Mouse (Mus musculus): ENCODE data around the gene Fam171a1. TPM values are rescaled to one million over a fixed set of nuclear protein-coding genes. Genes with fewer than 3 reads are reported as not detected.
A peak's percentile ranks its signal among the peaks of the same experiment; 100 is the strongest.

Gene Fam171a1
- polyA plus RNA-seq, 1 experiment, result 13.5 TPM

DNA sequence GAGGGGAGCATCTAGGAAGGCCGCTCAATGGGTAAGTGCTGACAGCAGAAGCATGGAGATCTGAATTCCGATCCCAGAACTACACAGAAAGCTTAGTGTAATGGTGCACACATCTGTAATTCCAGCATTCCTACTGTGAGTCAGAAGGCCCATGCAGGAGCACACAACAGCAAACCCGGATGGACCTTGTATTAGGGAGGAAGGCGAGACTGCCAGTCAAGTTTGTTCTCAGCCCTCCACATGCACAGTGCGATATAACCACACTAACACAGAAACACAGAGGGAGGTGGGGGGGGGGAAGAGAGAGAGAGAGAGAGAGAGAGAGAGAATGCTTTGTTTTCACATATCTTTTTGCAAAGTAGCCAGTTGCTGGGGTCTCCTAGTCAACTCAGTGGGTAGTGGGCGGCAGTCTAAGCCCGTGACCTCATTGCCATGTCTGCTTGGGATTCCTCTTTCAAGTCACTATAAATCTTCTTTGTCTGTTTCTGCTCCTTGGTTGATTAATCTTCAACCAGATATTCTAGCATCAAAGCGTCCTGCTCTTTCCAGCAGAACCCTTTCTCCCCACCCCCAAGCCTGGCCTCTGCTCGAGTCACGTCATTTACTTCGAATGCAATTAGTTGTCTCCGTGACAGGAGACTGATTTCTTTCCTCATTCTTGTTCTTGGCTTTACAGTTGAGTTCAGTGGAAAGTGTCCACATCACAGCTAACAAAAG lies 20.7 kb downstream of the Fam171a1 start:
- Histone ChIP-seq H3ac (ENCODE audit: control insufficient read depth, insufficient read length) (no peak overlapping the region), H3K4me2 (ENCODE audit: low read depth) (no peak overlapping the region), H3K79me2 (ENCODE audit: control insufficient read depth, insufficient read depth) (peaks cover 51% of the 10 kb centered on the region), H3K4me3 (no peak overlapping the region), H3K27me3 (ENCODE audit: control insufficient read depth, insufficient read depth, insufficient read length) (no peaks in the 10 kb centered on the region), H3K36me3 (ENCODE audit: control insufficient read depth, insufficient read depth) (no peaks in the 10 kb centered on the region)
- TF ChIP-seq REST (IDR thresholded peaks at IDR 0.05; ENCODE audit: insufficient read depth, insufficient read length) (no peak), MYOG (IDR thresholded peaks at IDR 0.05; ENCODE audit: control insufficient read depth in 1 of 3, insufficient read depth in 1 of 3, insufficient read length in 2 of 3, low read depth in 2 of 3) (no peak), MYOD1 (IDR thresholded peaks at IDR 0.05; ENCODE audit: control insufficient read depth in 1 of 3, insufficient read length in 2 of 3, low read depth in 2 of 3) (no peak), TCF12 (IDR thresholded peaks at IDR 0.05; ENCODE audit: insufficient read depth, poor library complexity, severe bottlenecking) (no peak), SRF (IDR thresholded peaks at IDR 0.05; ENCODE audit: control insufficient read depth, insufficient read length, low read depth) (no peak), MAX (IDR thresholded peaks at IDR 0.05; ENCODE audit: low read depth) (no peak), E2F4 (IDR thresholded peaks at IDR 0.05; ENCODE audit: insufficient read depth) (no peak), TCF3 (IDR thresholded peaks at IDR 0.05; ENCODE audit: insufficient read length, low read depth) (no peak), POLR2AphosphoS2 (IDR thresholded peaks at IDR 0.05; ENCODE audit: insufficient read length, low read depth) (no peak), CEBPB (IDR thresholded peaks at IDR 0.05; ENCODE audit: insufficient read depth, poor library complexity, severe bottlenecking) (no peak), POLR2A (IDR thresholded peaks at IDR 0.05; ENCODE audit: insufficient read length, low read depth) (no peak), USF1 (IDR thresholded peaks at IDR 0.05; ENCODE audit: low read depth) (no peak)

DNA sequence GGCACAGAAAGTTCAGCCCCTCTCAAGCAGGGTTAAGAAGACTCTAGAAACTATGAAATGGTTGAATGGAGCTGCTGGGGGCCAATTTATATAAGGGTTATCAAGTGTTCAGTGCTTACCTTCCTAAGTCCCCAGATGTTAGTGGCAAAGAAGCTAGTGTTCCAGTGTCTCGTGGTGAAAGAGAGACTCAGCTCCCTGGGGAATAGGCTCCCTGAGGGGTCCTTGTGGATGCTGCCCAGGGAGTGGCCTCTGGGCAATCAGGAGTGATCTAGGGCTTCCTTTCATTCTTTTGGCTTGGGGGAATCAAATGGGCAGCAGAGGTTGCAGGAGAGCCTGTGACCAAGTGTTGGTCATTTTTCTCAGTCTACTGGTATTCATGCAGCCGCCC lies 21.3 kb downstream of the Fam171a1 start:
- Histone ChIP-seq H3K36me3 (ENCODE audit: control insufficient read depth, insufficient read depth) (no peaks in the 10 kb centered on the region), H3ac (ENCODE audit: control insufficient read depth, insufficient read length) (no peak overlapping the region), H3K79me2 (ENCODE audit: control insufficient read depth, insufficient read depth) (peaks cover 47% of the 10 kb centered on the region), H3K4me2 (ENCODE audit: low read depth) (no peak overlapping the region), H3K27me3 (ENCODE audit: control insufficient read depth, insufficient read depth, insufficient read length) (no peaks in the 10 kb centered on the region), H3K4me3 (no peak overlapping the region)
- TF ChIP-seq USF1 (IDR thresholded peaks at IDR 0.05; ENCODE audit: low read depth) (no peak), SRF (IDR thresholded peaks at IDR 0.05; ENCODE audit: control insufficient read depth, insufficient read length, low read depth) (no peak), TCF3 (IDR thresholded peaks at IDR 0.05; ENCODE audit: insufficient read length, low read depth) (no peak), POLR2A (IDR thresholded peaks at IDR 0.05; ENCODE audit: insufficient read length, low read depth) (no peak), REST (IDR thresholded peaks at IDR 0.05; ENCODE audit: insufficient read depth, insufficient read length) (no peak), POLR2AphosphoS2 (IDR thresholded peaks at IDR 0.05; ENCODE audit: insufficient read length, low read depth) (no peak), E2F4 (IDR thresholded peaks at IDR 0.05; ENCODE audit: insufficient read depth) (no peak), MAX (IDR thresholded peaks at IDR 0.05; ENCODE audit: low read depth) (no peak), MYOG (IDR thresholded peaks at IDR 0.05; ENCODE audit: control insufficient read depth in 1 of 3, insufficient read depth in 1 of 3, insufficient read length in 2 of 3, low read depth in 2 of 3) (no peak), TCF12 (IDR thresholded peaks at IDR 0.05; ENCODE audit: insufficient read depth, poor library complexity, severe bottlenecking) (no peak), CEBPB (IDR thresholded peaks at IDR 0.05; ENCODE audit: insufficient read depth, poor library complexity, severe bottlenecking) (no peak)

DNA sequence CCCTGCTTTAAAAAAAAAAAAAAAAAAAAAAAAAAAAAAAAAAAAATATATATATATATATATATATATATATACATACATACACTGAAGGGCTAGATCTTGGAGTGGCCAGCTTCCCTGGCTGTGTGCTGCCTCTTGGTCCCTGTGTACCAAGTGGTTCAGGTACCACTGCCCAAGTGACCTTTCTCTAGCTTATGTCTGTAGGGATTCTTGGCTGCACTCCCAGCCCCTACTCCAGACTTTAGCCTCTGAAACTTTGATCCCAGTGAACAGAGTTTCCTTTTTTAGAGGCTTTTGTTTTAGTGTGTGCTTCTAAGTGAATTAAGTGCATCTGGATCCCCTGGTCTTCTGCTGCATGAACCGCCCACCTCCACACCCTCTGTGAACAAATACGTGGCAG lies 24.3 kb downstream of the Fam171a1 start:
- no peak overlapping the region for H3ac ChIP-seq (ENCODE audit: control insufficient read depth, insufficient read length)
- TF ChIP-seq MYOD1 (IDR thresholded peaks at IDR 0.05; ENCODE audit: control insufficient read depth in 1 of 3, insufficient read length in 2 of 3, low read depth in 2 of 3) (no peak), MYOG (IDR thresholded peaks at IDR 0.05; ENCODE audit: control insufficient read depth in 1 of 3, insufficient read depth in 1 of 3, insufficient read length in 2 of 3, low read depth in 2 of 3) (no peak), E2F4 (IDR thresholded peaks at IDR 0.05; ENCODE audit: insufficient read depth) (no peak), POLR2A (IDR thresholded peaks at IDR 0.05; ENCODE audit: insufficient read length, low read depth) (no peak), USF1 (IDR thresholded peaks at IDR 0.05; ENCODE audit: low read depth) (no peak), TCF12 (IDR thresholded peaks at IDR 0.05; ENCODE audit: insufficient read depth, poor library complexity, severe bottlenecking) (no peak), TCF3 (IDR thresholded peaks at IDR 0.05; ENCODE audit: insufficient read length, low read depth) (no peak), POLR2AphosphoS2 (IDR thresholded peaks at IDR 0.05; ENCODE audit: insufficient read length, low read depth) (no peak), REST (IDR thresholded peaks at IDR 0.05; ENCODE audit: insufficient read depth, insufficient read length) (no peak), MAX (IDR thresholded peaks at IDR 0.05; ENCODE audit: low read depth) (no peak)
- H3K27me3 ChIP-seq (ENCODE audit: control insufficient read depth, insufficient read depth, insufficient read length), result no peaks in the 10 kb centered on the region
- no peaks in the 10 kb centered on the region for H3K36me3 ChIP-seq (ENCODE audit: control insufficient read depth, insufficient read depth)
- peaks cover 49% of the 10 kb centered on the region for H3K79me2 ChIP-seq (ENCODE audit: control insufficient read depth, insufficient read depth)
- no peak overlapping the region for H3K4me3 ChIP-seq
- H3K4me2 ChIP-seq (ENCODE audit: low read depth), result peak overlapping the region; percentile 3

DNA sequence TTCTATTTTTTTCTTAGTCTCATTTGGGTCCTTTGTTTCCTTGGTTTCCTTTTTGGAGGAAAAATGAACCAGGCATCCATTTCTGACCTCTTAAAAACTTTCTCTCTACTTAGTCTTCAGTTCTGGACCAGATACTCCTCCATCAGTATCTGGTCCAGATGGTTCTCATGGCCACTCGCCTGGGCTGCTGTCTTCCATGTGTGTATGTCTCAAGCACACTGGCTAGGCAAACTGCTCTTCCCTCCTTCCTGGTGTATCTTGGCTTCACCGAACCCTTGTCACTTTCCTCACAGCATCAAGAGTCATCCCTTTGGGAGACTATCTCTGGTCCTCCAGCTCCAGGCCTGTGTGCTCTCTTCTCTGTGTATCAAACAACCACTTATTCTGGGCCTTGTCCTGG lies 25.0 kb downstream of the Fam171a1 start:
- H3ac ChIP-seq (ENCODE audit: control insufficient read depth, insufficient read length), result no peak overlapping the region
- no peak for TF ChIP-seq SRF (IDR thresholded peaks at IDR 0.05; ENCODE audit: control insufficient read depth, insufficient read length, low read depth)
- no peak for TF ChIP-seq MYOD1 (IDR thresholded peaks at IDR 0.05; ENCODE audit: control insufficient read depth in 1 of 3, insufficient read length in 2 of 3, low read depth in 2 of 3)
- TF ChIP-seq MAX (IDR thresholded peaks at IDR 0.05; ENCODE audit: low read depth), result no peak
- no peak for TF ChIP-seq CEBPB (IDR thresholded peaks at IDR 0.05; ENCODE audit: insufficient read depth, poor library complexity, severe bottlenecking)
- TF ChIP-seq REST (IDR thresholded peaks at IDR 0.05; ENCODE audit: insufficient read depth, insufficient read length), result no peak
- no peak for TF ChIP-seq USF1 (IDR thresholded peaks at IDR 0.05; ENCODE audit: low read depth)
- no peak overlapping the region for H3K4me3 ChIP-seq
- H3K27me3 ChIP-seq (ENCODE audit: control insufficient read depth, insufficient read depth, insufficient read length), result no peaks in the 10 kb centered on the region
- peaks cover 42% of the 10 kb centered on the region for H3K79me2 ChIP-seq (ENCODE audit: control insufficient read depth, insufficient read depth)
- no peak overlapping the region for H3K4me2 ChIP-seq (ENCODE audit: low read depth)
- no peaks in the 10 kb centered on the region for H3K36me3 ChIP-seq (ENCODE audit: control insufficient read depth, insufficient read depth)

Data from myocyte (in vitro differentiated cells).